Mouse (Mus musculus): ENCODE results near the gene Kcnn4. TPM values are rescaled to one million over a fixed set of nuclear protein-coding genes. Genes with fewer than 3 reads are reported as not detected.
A peak's percentile ranks its signal among the peaks of the same experiment; 100 is the strongest.
"Not testable (repeated sequence)": the region's sequence is repeated elsewhere in the genome, so short reads cannot be mapped to it uniquely, and the experiment has no call there.

Gene Kcnn4
- polyA plus RNA-seq, 1 experiment = 1.9 TPM

DNA sequence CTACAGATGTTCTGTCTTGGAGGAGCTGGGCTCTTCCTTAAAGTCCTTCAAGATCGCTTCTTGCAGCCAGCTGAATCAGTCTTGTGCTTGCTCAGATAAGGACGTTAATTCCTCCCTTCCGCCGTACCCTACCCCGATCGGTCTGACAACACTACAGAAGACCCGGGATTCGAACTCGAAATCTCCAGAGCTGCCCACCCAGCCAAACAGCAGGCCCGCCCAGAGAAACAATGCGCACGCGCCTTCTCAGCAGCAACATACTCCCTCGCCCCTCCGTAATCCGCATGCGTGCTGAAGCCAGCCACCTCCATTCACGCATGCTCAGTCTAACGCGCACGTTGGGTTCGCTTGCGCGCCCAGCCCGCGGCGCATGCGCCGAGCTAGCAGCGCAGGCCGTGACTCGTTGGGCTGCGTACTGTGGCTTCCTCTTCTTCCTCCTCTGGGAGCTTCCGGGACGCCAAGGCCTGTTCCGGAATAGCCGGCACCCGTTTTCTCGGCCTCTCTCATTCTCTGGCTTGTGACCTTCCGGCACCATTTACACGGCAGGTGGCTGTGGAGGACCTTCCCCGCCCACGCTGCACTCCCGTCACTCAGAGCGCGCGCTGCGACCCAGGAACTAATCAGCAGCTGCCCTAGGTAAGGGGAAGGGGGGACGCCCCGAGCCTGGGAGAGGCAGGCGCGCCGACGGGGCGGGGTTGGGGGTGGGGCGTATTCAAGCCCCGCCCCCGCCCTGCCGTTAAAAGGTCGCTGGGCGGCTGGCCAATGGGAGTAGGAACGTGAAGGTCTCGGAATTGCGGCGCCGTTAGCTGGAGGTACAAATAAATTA, 29.4 kb downstream of the Kcnn4 start, which contains the start of gene Smg9:
Smg9 (plus strand) TSS at position 364 of the 826 bp plus-strand sequence.
- peak within 1 kb of the TSS; percentile 64 for H3K4me3 ChIP-seq (ENCODE audit: insufficient read depth, low read length)
- H3K4me1 ChIP-seq (ENCODE audit: control insufficient read depth, insufficient read depth, low read length) = 0 out of 2 replicates have a peak, but pooled peaks cover 3% of the 10 kb centered on the region
- peak within 1 kb of the TSS; percentile 77 for H3K27ac ChIP-seq (ENCODE audit: insufficient read depth, low read length)
- TF ChIP-seq CTCF (IDR thresholded peaks at IDR 0.05; ENCODE audit: borderline replicate concordance, insufficient read depth, low read length) (no peak), POLR2A (IDR thresholded peaks at IDR 0.05; ENCODE audit: low read depth, low read length) (peak; percentile 54)

DNA sequence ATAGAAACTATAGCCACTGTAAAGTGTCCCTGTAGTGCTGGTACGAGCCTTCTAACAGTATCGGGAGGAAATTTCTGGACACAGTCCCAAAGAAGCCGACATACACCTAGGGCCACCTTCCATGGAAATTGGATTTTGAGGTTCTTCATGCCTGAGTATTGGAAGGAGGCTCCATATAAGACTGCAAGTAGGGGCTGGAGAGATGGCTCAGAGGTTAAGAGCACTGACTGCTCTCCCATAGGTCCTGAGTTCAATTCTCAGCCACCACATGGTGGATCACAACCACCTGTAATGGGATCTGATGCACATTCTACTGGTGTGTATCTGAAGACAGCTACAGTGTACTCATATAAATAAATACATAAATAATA, 30.0 kb downstream of the Kcnn4 start:
- H3K4me1 ChIP-seq (ENCODE audit: control insufficient read depth, insufficient read depth, low read length) = 0 out of 2 replicates have a peak, but pooled peaks cover 3% of the 10 kb centered on the region
- peak overlapping the region; percentile 51 for H3K27ac ChIP-seq (ENCODE audit: insufficient read depth, low read length)
- TF ChIP-seq CTCF (IDR thresholded peaks at IDR 0.05; ENCODE audit: borderline replicate concordance, insufficient read depth, low read length) (no peak), POLR2A (IDR thresholded peaks at IDR 0.05; ENCODE audit: low read depth, low read length) (no peak)
- peak overlapping the region; percentile 64 for H3K4me3 ChIP-seq (ENCODE audit: insufficient read depth, low read length)

DNA sequence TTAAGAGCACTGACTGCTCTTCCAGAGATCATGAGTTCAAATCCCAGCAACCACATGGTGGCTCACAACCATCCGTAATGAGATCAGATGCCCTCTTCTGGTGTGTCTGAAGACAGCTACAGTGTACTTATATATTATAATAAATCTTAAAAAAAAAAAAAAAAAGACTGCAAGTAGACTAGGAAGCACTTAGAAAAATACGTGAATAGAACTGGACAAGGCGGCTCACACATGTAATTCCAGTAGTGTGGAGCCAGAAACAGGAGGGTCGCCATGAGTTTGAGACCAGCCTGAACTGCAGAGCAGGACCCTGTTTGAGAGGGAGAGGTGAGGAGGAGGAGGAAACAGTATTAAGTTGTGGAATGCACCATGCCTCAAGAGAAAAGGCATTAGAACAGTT, 30.4 kb downstream of the Kcnn4 start:
- not testable (repeated sequence) for H3K4me1 ChIP-seq (ENCODE audit: control insufficient read depth, insufficient read depth, low read length); H3K4me3 ChIP-seq (ENCODE audit: insufficient read depth, low read length)

DNA sequence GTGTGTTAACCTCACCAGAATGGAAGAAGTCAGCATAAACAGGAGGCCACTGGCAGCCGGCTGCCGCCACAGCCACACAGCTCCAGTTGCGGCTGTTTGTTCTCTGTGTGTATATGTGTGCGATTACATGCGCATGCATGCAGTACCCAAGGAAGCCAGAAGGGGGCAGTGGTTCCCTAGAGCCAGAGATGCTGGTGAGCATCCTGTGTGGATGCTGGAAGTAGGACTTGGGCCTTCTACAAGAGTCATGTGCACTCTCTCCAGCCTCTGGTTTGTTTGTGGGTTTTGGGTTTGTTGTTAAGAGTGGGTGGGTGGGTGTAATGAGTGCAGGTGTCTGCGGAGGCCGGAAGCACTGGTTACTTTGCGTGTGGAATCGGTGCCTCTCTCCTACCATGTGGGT, 32.8 kb downstream of the Kcnn4 start:
- Histone ChIP-seq H3K4me1 (ENCODE audit: control insufficient read depth, insufficient read depth, low read length) (0 out of 2 replicates have a peak, but pooled peaks cover 3% of the 10 kb centered on the region), H3K4me3 (ENCODE audit: insufficient read depth, low read length) (no peak overlapping the region), H3K27ac (ENCODE audit: insufficient read depth, low read length) (no peak overlapping the region)
- TF ChIP-seq POLR2A (IDR thresholded peaks at IDR 0.05; ENCODE audit: low read depth, low read length) (no peak), CTCF (IDR thresholded peaks at IDR 0.05; ENCODE audit: borderline replicate concordance, insufficient read depth, low read length) (0 out of 2 replicates have a peak, but pooled peaks have one; percentile 25)

More for the DNA sequence above, 30.4 kb downstream of the Kcnn4 start:
- not testable (repeated sequence) for H3K27ac ChIP-seq (ENCODE audit: insufficient read depth, low read length)

DNA sequence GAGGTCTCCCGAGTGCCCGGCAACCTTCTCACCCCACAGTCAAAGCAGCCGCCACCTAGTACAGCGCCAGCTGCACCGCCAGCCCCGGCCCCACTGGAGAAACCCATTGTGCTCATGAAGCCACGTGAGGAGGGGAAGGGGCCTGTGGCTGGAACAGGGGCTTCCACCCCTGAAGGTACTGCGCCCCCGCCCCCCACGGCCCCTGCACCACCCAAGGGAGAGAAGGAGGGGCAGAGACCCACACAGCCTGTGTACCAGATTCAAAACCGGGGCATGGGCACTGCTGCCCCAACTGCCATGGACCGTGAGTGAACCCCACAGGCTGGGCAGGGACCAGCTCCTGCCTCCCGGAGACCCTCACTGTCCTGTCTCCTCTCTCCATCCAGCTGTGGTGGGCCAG, 35.6 kb downstream of the Kcnn4 start:
- TF ChIP-seq POLR2A (IDR thresholded peaks at IDR 0.05; ENCODE audit: low read depth, low read length) (no peak), CTCF (IDR thresholded peaks at IDR 0.05; ENCODE audit: borderline replicate concordance, insufficient read depth, low read length) (no peak)
- Histone ChIP-seq H3K4me3 (ENCODE audit: insufficient read depth, low read length) (no peak overlapping the region), H3K4me1 (ENCODE audit: control insufficient read depth, insufficient read depth, low read length) (0 out of 2 replicates have a peak, but pooled peaks cover 1% of the 10 kb centered on the region), H3K27ac (ENCODE audit: insufficient read depth, low read length) (no peak overlapping the region)

DNA sequence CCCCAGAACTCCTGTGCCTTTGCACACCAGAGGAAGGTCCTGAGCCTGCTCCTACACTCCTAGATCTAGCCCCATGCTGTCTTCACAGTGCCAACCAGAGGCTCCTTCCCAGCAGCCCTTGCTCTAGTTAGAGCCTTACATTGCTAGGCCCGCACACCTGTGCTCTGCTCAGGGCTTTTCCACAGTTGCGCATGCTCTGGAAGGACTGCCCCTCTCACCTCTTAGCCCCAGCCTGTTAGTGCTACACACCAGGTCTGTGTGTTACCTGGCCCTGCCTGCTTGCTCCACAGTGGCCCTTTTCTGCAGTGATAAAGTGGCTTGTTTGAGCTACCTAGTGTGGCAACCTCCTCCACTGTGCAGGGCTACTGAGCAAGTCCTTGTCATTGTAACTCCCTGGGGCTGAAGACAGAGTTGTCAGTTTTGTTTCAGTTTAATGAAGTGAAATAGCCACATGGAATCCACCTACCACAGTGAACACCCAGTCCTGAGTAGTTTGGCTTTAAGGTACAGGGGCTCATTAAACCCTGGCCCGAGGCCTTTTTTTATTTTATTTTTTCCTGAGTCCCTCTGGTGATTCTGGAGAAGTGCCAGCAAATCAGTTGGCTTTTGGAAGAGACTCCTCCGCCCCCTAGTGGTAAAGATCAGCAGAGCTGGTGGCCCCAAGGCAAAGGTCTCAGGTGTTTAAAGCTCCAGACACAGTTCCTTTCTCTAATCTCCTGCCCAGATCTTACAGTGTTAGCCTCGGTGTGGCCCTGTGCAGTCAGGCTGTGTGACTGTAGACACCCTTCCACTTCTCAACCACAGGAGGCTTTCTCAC, 36.7 kb downstream of the Kcnn4 start:
- TF ChIP-seq POLR2A (IDR thresholded peaks at IDR 0.05; ENCODE audit: low read depth, low read length) (no peak), CTCF (IDR thresholded peaks at IDR 0.05; ENCODE audit: borderline replicate concordance, insufficient read depth, low read length) (no peak)
- Histone ChIP-seq H3K27ac (ENCODE audit: insufficient read depth, low read length) (no peak overlapping the region), H3K4me1 (ENCODE audit: control insufficient read depth, insufficient read depth, low read length) (no peaks in the 10 kb centered on the region), H3K4me3 (ENCODE audit: insufficient read depth, low read length) (no peak overlapping the region)

DNA sequence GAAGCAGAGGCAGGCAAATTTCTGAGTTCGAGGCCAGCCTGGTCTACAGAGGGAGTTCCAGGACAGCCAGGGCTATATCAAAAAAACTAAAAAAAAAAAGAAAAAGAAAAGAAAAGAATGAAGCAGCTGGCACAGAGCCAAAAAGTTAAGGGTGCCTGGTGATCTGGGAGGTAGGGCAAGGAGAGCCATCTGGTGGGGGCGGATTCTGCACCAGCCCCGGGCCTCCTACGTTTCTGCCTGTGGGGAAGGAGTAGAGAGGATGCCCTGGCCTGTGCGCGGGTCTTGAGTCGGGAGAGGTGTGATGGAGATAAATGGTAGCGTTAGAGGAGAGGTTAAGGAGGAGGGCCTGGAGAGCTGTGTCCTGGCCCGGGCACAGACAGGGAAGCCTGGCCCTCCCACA, 38.1 kb downstream of the Kcnn4 start:
- Histone ChIP-seq H3K4me3 (ENCODE audit: insufficient read depth, low read length) (no peak overlapping the region), H3K27ac (ENCODE audit: insufficient read depth, low read length) (no peak overlapping the region), H3K4me1 (ENCODE audit: control insufficient read depth, insufficient read depth, low read length) (no peaks in the 10 kb centered on the region)
- TF ChIP-seq CTCF (IDR thresholded peaks at IDR 0.05; ENCODE audit: borderline replicate concordance, insufficient read depth, low read length) (no peak), POLR2A (IDR thresholded peaks at IDR 0.05; ENCODE audit: low read depth, low read length) (no peak)

DNA sequence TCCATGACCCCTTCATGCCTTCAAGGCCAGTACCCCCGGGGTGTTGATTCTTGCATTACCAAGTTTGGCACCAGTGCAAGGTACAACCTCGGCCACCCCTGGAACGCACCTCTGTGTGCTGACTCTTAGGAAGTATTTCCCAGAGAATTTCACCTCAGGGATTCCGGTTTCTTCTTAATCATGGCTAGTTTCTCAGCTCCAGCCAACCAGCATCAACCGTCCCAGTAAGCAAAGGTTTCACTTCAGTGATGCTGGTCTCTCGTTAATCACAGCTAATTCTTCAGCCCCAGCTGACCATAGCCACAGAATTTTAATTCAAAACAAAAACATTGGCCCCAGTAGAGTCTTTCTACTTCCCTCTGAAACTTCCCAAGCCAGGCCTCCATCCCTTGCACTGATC, 40.1 kb downstream of the Kcnn4 start:
- Histone ChIP-seq H3K27ac (ENCODE audit: insufficient read depth, low read length) (no peak overlapping the region), H3K4me3 (ENCODE audit: insufficient read depth, low read length) (no peak overlapping the region), H3K4me1 (ENCODE audit: control insufficient read depth, insufficient read depth, low read length) (no peaks in the 10 kb centered on the region)
- TF ChIP-seq CTCF (IDR thresholded peaks at IDR 0.05; ENCODE audit: borderline replicate concordance, insufficient read depth, low read length) (no peak), POLR2A (IDR thresholded peaks at IDR 0.05; ENCODE audit: low read depth, low read length) (no peak)

DNA sequence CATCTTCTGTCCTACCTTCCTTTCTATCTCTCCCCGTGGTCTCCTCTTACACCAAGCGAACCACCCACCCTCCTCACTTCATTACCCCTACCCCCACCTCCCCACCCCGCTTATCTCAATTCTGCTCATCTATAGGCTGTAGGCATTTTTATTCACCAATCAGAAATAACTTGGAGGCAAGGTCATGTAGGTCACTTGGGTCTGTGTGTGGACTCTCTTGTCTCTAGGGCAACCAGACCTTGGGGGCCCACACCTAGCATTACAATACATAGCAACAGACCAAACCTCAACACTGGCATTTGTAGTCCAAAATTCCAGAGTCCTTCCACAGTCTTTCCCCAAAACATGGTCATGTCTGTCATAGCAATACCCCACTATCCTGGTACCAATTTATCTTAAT, 40.8 kb downstream of the Kcnn4 start:
- no peak overlapping the region for H3K4me3 ChIP-seq (ENCODE audit: insufficient read depth, low read length)
- no peak for TF ChIP-seq POLR2A (IDR thresholded peaks at IDR 0.05; ENCODE audit: low read depth, low read length)
- TF ChIP-seq CTCF (IDR thresholded peaks at IDR 0.05; ENCODE audit: borderline replicate concordance, insufficient read depth, low read length) = no peak
- no peaks in the 10 kb centered on the region for H3K4me1 ChIP-seq (ENCODE audit: control insufficient read depth, insufficient read depth, low read length)
- no peak overlapping the region for H3K27ac ChIP-seq (ENCODE audit: insufficient read depth, low read length)

DNA sequence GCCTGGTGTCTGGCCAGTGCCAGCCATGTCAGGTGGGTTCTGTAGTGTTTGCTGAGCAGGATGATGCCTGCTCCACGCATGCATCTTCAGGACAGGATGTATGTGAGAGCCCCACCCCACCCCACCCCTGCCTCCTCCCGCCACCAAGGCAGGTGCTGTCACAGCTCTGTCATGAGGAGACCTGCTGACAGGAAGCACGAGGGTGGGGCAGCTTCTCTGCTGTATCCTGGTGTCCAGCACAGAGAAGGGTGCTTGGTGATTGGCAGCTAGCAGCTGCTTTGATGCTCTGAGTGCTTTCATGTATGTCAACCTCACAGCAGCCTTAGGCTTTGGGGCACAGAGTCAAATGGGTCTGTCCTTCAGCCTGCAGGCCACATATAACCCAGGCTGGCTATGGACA, 43.6 kb downstream of the Kcnn4 start:
- no peak for TF ChIP-seq POLR2A (IDR thresholded peaks at IDR 0.05; ENCODE audit: low read depth, low read length)
- no peak for TF ChIP-seq CTCF (IDR thresholded peaks at IDR 0.05; ENCODE audit: borderline replicate concordance, insufficient read depth, low read length)
- Histone ChIP-seq H3K27ac (ENCODE audit: insufficient read depth, low read length) (no peak overlapping the region), H3K4me1 (ENCODE audit: control insufficient read depth, insufficient read depth, low read length) (no peaks in the 10 kb centered on the region), H3K4me3 (ENCODE audit: insufficient read depth, low read length) (no peak overlapping the region)

All from embryonic fibroblast, embryonic 13.5 days (primary cell).